Mouse (Mus musculus): Measurements from ENCODE around the gene Wfdc1.

Gene Wfdc1

DNA sequence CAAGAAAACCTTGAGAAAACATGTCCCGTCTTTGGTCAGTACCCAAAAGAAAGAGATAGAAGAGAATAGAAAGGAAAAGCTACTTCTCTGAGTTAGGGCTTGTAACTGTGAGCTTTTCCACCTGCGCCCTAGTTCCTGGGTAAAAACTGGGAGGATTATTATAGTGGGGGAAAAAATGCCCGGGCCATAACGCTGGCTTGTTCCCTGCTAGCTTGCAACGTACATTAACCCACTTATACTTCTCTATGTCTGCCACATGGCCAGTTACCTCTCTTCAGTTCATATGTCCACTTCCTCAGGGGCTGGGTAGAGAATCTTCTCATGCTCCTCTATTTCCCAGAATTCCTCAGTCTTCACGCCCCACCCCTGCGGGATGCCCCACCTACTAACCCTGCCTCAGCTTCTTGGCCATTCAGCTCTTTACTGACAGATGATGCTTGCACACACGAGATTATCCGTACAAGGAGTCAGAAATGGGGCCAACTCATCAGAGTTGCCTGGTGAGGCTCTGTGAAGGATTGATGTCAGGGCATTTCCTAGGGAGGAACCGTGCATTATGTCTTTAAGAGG is 70.3 kb downstream of the Wfdc1 start:
- no peak for DNase-seq (ENCODE audit: low spot score in 2 of 2)

- no peak for DNase-seq (ENCODE audit: low spot score in 2 of 2)
Observed at GRCm38 (mm10) chr8:119737093-119737900, 71.1 kb downstream of the Wfdc1 start.
